ENCODE assay signal across 8 mouse cellular contexts in the genomic region with DNA sequence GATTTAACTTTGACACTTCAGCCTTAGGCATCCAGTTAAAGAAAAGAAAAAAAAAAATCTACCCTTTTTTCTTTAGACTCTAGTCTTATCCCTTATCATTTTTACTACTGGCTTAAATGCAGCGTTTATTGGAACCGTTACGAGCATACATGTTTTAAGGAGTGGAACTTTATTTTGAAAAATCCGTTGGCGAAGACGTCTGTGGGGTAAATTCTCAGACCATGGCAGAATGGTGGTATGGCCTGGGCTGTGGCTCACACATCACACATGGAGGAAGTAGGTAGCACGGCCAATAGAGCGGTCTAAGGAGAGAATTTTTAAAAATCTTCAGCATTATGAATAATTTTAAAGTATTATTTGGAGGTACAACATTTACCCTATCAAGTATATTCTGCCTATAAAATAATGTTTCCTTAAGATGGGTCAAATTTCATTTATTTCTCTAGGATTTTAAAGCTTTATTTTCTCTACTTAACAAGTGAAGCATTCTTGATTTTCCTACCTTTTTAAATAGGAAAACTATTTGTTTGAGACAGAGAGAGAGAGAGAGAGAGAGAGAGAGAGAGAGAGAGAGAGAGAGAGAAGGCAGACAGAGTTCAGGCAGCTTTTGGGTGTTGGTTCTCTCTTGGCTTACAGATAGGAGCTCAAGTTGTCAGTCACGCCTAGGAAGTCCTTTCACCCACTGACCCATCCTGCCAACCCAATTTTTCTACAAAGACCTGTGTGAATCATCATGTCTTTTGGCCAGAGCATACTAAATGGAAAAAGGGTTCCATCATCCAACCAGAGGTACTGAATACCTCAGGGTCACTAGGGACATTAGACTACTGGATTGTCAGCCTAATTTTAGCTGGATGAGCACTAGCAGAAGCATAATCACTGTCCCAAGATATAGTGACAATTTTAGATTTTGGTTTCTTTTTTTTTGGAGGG. TPM values are rescaled to one million over a fixed set of nuclear protein-coding genes. Genes with fewer than 3 reads are reported as not detected.
DNase-seq lines count a peak whose midpoint lies in the region; ATAC-seq and TF ChIP-seq lines count a peak whose summit lies in the region.

No protein-coding gene starts in this region.

- no peaks in the 10 kb centered on the region for H3K9me3 ChIP-seq in kidney, postnatal 0 days (replicated peaks; ENCODE audit: low read length)
- no peaks in the 10 kb centered on the region for H3K9me3 ChIP-seq in hindbrain, embryonic 14.5 days (ENCODE audit: control insufficient read depth, low read length)
- no peaks in the 10 kb centered on the region for H3K9me3 ChIP-seq in midbrain, embryonic 15.5 days

- no peak for DNase-seq in kidney, postnatal 0 days (ENCODE audit: low spot score)
- DNase-seq in kidney, postnatal 4 days = no peak
- DNase-seq in hindbrain, embryonic 14.5 days (ENCODE audit: low spot score) = no peak
- DNase-seq in embryo, embryonic 11 days = no peak
- no peak for DNase-seq in left cerebral cortex, postnatal 25 days (ENCODE audit: low spot score in 2 of 2)
- no peak for DNase-seq in right cerebral cortex, postnatal 4 days

- H3K27me3 ChIP-seq in kidney, postnatal 0 days (ENCODE audit: insufficient read depth, low read length) = no peaks in the 10 kb centered on the region
- no peaks in the 10 kb centered on the region for H3K27me3 ChIP-seq in hindbrain, embryonic 14.5 days (ENCODE audit: control insufficient read depth, insufficient read depth, low read length)
- no peaks in the 10 kb centered on the region for H3K27me3 ChIP-seq in midbrain, embryonic 15.5 days (replicated peaks)

- no peak for ATAC-seq in kidney, postnatal 0 days (replicated peaks; ENCODE audit: low FRiP score, low read depth)
- no peak for ATAC-seq in hindbrain, embryonic 14.5 days (ENCODE audit: low FRiP score)
- ATAC-seq in midbrain, embryonic 15.5 days (replicated peaks) = no peak

- WGBS in kidney, postnatal 0 days = 27% methylated on average over 9 of the region's 9 CpGs
- WGBS in hindbrain, embryonic 14.5 days = 37% methylated on average over 9 of the region's 9 CpGs
- 32% methylated on average over 9 of the region's 9 CpGs for WGBS in midbrain, embryonic 15.5 days

- intact Hi-C loops in left cerebral cortex, postnatal 25 days (cut with DNase I) = loop anchor here (5.0 kb wide), 3 partner anchors 81 to 331 kb away; a partner anchor contains a TSS

- no peak for TF ChIP-seq POLR2A in bone marrow macrophage, adult 2 months (IDR thresholded peaks at IDR 0.05; ENCODE audit: borderline replicate concordance, low read depth, low read length)

- H3K9ac ChIP-seq in kidney, postnatal 0 days (ENCODE audit: low read depth, low read length) = peak overlapping the region; percentile 48
- peak overlapping the region; percentile 69 for H3K9ac ChIP-seq in hindbrain, embryonic 14.5 days
- H3K9ac ChIP-seq in midbrain, embryonic 15.5 days = peak overlapping the region; percentile 60

- peak overlapping the region; percentile 98 for H3K27ac ChIP-seq in kidney, postnatal 0 days
- peak overlapping the region; percentile 66 for H3K27ac ChIP-seq in bone marrow macrophage, adult 2 months (ENCODE audit: insufficient read depth, low read depth, low read length)
- peak overlapping the region; percentile 95 for H3K27ac ChIP-seq in hindbrain, embryonic 14.5 days
- H3K27ac ChIP-seq in midbrain, embryonic 15.5 days = peak overlapping the region; percentile 96

- H3K36me3 ChIP-seq in kidney, postnatal 0 days (ENCODE audit: insufficient read depth, low read length) = no peaks in the 10 kb centered on the region
- peaks cover 10% of the 10 kb centered on the region for H3K36me3 ChIP-seq in hindbrain, embryonic 14.5 days (replicated peaks; ENCODE audit: control insufficient read depth, insufficient read depth)
- H3K36me3 ChIP-seq in midbrain, embryonic 15.5 days (replicated peaks) = no peaks in the 10 kb centered on the region

- TF ChIP-seq CTCF in kidney, postnatal 0 days (IDR thresholded peaks at IDR 0.05; ENCODE audit: low read depth) = no peak
- no peak for TF ChIP-seq CTCF in bone marrow macrophage, adult 2 months (IDR thresholded peaks at IDR 0.05; ENCODE audit: low read depth, low read length)

- peak overlapping the region; percentile 67 for H3K4me2 ChIP-seq in kidney, postnatal 0 days (ENCODE audit: low read length)
- H3K4me2 ChIP-seq in hindbrain, embryonic 14.5 days (replicated peaks) = peak overlapping the region; percentile 89
- H3K4me2 ChIP-seq in midbrain, embryonic 15.5 days = peak overlapping the region; percentile 90

- H3K4me3 ChIP-seq in kidney, postnatal 0 days (replicated peaks; ENCODE audit: low read depth, low read length) = peak overlapping the region; percentile 98
- H3K4me3 ChIP-seq in bone marrow macrophage, adult 2 months (ENCODE audit: insufficient read depth, low read length) = peak overlapping the region; percentile 84
- peak overlapping the region; percentile 98 for H3K4me3 ChIP-seq in hindbrain, embryonic 14.5 days (replicated peaks; ENCODE audit: low read length)
- peak overlapping the region; percentile 88 for H3K4me3 ChIP-seq in midbrain, embryonic 15.5 days

- peaks cover 4% of the 10 kb centered on the region; the same call in 1 of the 2 replicates for H3K4me1 ChIP-seq in kidney, postnatal 0 days (replicated peaks; ENCODE audit: insufficient read depth, low read length)
- H3K4me1 ChIP-seq in bone marrow macrophage, adult 2 months (ENCODE audit: control insufficient read depth, insufficient read depth, low read length) = peaks cover 8% of the 10 kb centered on the region
- peaks cover 16% of the 10 kb centered on the region for H3K4me1 ChIP-seq in hindbrain, embryonic 14.5 days (replicated peaks; ENCODE audit: control insufficient read depth, insufficient read depth, low read length)
- H3K4me1 ChIP-seq in midbrain, embryonic 15.5 days = peaks cover 23% of the 10 kb centered on the region

RNA-seq across cellular contexts. Expression of a gene that starts 1.7 kb away (rescaled TPM):
- polyA plus RNA-seq in kidney, postnatal 0 days (2015; fragmentation: Nextera tagmentation; extraction: Ambion mirVana) = 25.9 and 29.2 TPM in 2 replicates
- polyA plus RNA-seq in bone marrow macrophage, adult 2 months (2012; ENCODE audit: insufficient read depth, insufficient read length, missing spikeins) = 27.5 and 29.2 TPM in 2 replicates
- polyA plus RNA-seq in hindbrain, embryonic 14.5 days (2014; fragmentation: Nextera tagmentation; extraction: Ambion mirVana) = 21.9 and 22.5 TPM in 2 replicates
- 19.0 and 19.9 TPM in 2 replicates for polyA plus RNA-seq in midbrain, embryonic 15.5 days (2015; fragmentation: Nextera tagmentation; extraction: Ambion mirVana)
- 10 to 100 TPM; 45.2 to 50.6 TPM for total RNA-seq in left cerebral cortex, postnatal 25 days (2021)

RNA-seq across cellular contexts. Expression of a gene that starts 10.5 kb away (rescaled TPM):
- 24.5 and 26.0 TPM in 2 replicates for polyA plus RNA-seq in kidney, postnatal 0 days (2015; fragmentation: Nextera tagmentation; extraction: Ambion mirVana)
- 16.4 and 16.6 TPM in 2 replicates for polyA plus RNA-seq in bone marrow macrophage, adult 2 months (2012; ENCODE audit: insufficient read depth, insufficient read length, missing spikeins)
- 21.3 and 22.3 TPM in 2 replicates for polyA plus RNA-seq in hindbrain, embryonic 14.5 days (2014; fragmentation: Nextera tagmentation; extraction: Ambion mirVana)
- 24.4 and 25.2 TPM in 2 replicates for polyA plus RNA-seq in midbrain, embryonic 15.5 days (2015; fragmentation: Nextera tagmentation; extraction: Ambion mirVana)
- 1 to 10 TPM; 8.4 to 9.3 TPM for total RNA-seq in left cerebral cortex, postnatal 25 days (2021)

RNA-seq across cellular contexts. Expression of a gene that starts 17.2 kb away (rescaled TPM):
- polyA plus RNA-seq in kidney, postnatal 0 days (2015; fragmentation: Nextera tagmentation; extraction: Ambion mirVana) = 4.1 TPM in 2 replicates
- polyA plus RNA-seq in bone marrow macrophage, adult 2 months (2012; ENCODE audit: insufficient read depth, insufficient read length, missing spikeins) = 0.70 and 0.92 TPM in 2 replicates
- polyA plus RNA-seq in hindbrain, embryonic 14.5 days (2014; fragmentation: Nextera tagmentation; extraction: Ambion mirVana) = 12.5 and 13.1 TPM in 2 replicates
- 27.5 and 28.0 TPM in 2 replicates for polyA plus RNA-seq in midbrain, embryonic 15.5 days (2015; fragmentation: Nextera tagmentation; extraction: Ambion mirVana)
- total RNA-seq in left cerebral cortex, postnatal 25 days (2021) = 10 to 100 TPM; 66.7 to 69.0 TPM

RNA-seq across cellular contexts. Expression of a gene that starts 26.8 kb away (rescaled TPM):
- 8.7 and 9.3 TPM in 2 replicates for polyA plus RNA-seq in kidney, postnatal 0 days (2015; fragmentation: Nextera tagmentation; extraction: Ambion mirVana)
- not detected in 2 replicates for polyA plus RNA-seq in bone marrow macrophage, adult 2 months (2012; ENCODE audit: insufficient read depth, insufficient read length, missing spikeins)
- polyA plus RNA-seq in hindbrain, embryonic 14.5 days (2014; fragmentation: Nextera tagmentation; extraction: Ambion mirVana) = 2.9 and 3.4 TPM in 2 replicates
- 3.6 and 4.6 TPM in 2 replicates for polyA plus RNA-seq in midbrain, embryonic 15.5 days (2015; fragmentation: Nextera tagmentation; extraction: Ambion mirVana)
- total RNA-seq in left cerebral cortex, postnatal 25 days (2021) = 1 to 10 TPM; 1.2 to 2.3 TPM

RNA-seq across cellular contexts. Expression of a gene that starts 37.7 kb away (rescaled TPM):
- polyA plus RNA-seq in kidney, postnatal 0 days (2015; fragmentation: Nextera tagmentation; extraction: Ambion mirVana) = 189 and 199 TPM in 2 replicates
- polyA plus RNA-seq in bone marrow macrophage, adult 2 months (2012; ENCODE audit: insufficient read depth, insufficient read length, missing spikeins) = 41.4 TPM in 2 replicates
- 316 and 341 TPM in 2 replicates for polyA plus RNA-seq in hindbrain, embryonic 14.5 days (2014; fragmentation: Nextera tagmentation; extraction: Ambion mirVana)
- 271 and 279 TPM in 2 replicates for polyA plus RNA-seq in midbrain, embryonic 15.5 days (2015; fragmentation: Nextera tagmentation; extraction: Ambion mirVana)
- total RNA-seq in left cerebral cortex, postnatal 25 days (2021) = 100 to 1,000 TPM; 225 to 235 TPM
